Mouse (Mus musculus) heart, adult 2 months (tissue): ENCODE results near the gene Hoxa4.

Experiments
- CTCF ChIP-seq: fragments of 200-600 bp; IDR thresholded peaks from 2 replicates; pipeline ENCODE4 v1.8.1; 2022; ENCODE audit warnings: antibody characterized with exemption, mild to moderate bottlenecking, moderate library complexity
- POLR2A ChIP-seq: fragments of 200-500 bp; IDR thresholded peaks from 2 replicates; pipeline ENCODE4 v1.6.1; 2011; ENCODE audit warnings: mild to moderate bottlenecking, low read depth, low read length, control low read depth; ENCODE audit not compliant: insufficient read depth

GRCm38 (mm10) chr6:52223939-52224760 is 32.6 kb upstream of the Hoxa4 start:
- no peak for TF ChIP-seq CTCF
- no peak for TF ChIP-seq POLR2A
